In genomic region chr16:74743512-74743911, GRCm38 (mm10) we compare ENCODE assay signal across 29 mouse cellular contexts.
"Had no signal": no experiment of that assay in that cellular context is flagged by ENCODE, and none has a peak within 500 bp of the region (broad histone marks: within the 10 kb centered on the region; RNA-seq: fewer than 3 reads in every experiment).

No protein-coding gene starts in this region.

- H3K4me1 ChIP-seq: hindbrain, embryonic 10.5 days; hindbrain, embryonic 12.5 days; intestine, embryonic 15.5 days; limb, embryonic 10.5 days; limb, embryonic 12.5 days; liver, embryonic 13.5 days; liver, embryonic 15.5 days had no signal

- H3K27me3 ChIP-seq: heart, embryonic 12.5 days; hindbrain, embryonic 12.5 days; intestine, embryonic 15.5 days; kidney, embryonic 15.5 days; limb, embryonic 12.5 days; liver, embryonic 13.5 days; liver, embryonic 15.5 days had no signal

- H3K27ac ChIP-seq: heart, adult 2 months; hindbrain, embryonic 10.5 days; hindbrain, embryonic 12.5 days; hindbrain, embryonic 14.5 days; intestine, embryonic 15.5 days; kidney, embryonic 15.5 days; kidney, postnatal 0 days; left cerebral cortex, adult 2 months; limb, embryonic 10.5 days; limb, embryonic 12.5 days; liver, embryonic 13.5 days; liver, embryonic 15.5 days had no signal

- H3K9ac ChIP-seq: heart, embryonic 12.5 days; hindbrain, embryonic 12.5 days; hindbrain, embryonic 14.5 days; intestine, embryonic 15.5 days; kidney, embryonic 15.5 days; limb, embryonic 12.5 days; liver, embryonic 13.5 days; liver, embryonic 15.5 days; liver, postnatal 0 days had no signal

- H3K4me2 ChIP-seq: heart, embryonic 12.5 days; hindbrain, embryonic 12.5 days; hindbrain, embryonic 14.5 days; intestine, embryonic 15.5 days; kidney, embryonic 15.5 days; limb, embryonic 12.5 days; liver, embryonic 11.5 days; liver, embryonic 13.5 days; liver, embryonic 15.5 days had no signal

- H3K36me3 ChIP-seq: heart, embryonic 12.5 days; hindbrain, embryonic 10.5 days; hindbrain, embryonic 12.5 days; intestine, embryonic 15.5 days; kidney, embryonic 15.5 days; limb, embryonic 10.5 days; limb, embryonic 12.5 days; liver, embryonic 13.5 days; liver, embryonic 15.5 days had no signal

- DNase-seq: gastrocnemius, postnatal 14 days; gastrocnemius, postnatal 36 days; heart, adult 11 months; heart, adult 2 months; heart, postnatal 10 days; heart, postnatal 4 days; kidney, adult 18-20 months; kidney, adult 9 months; kidney, postnatal 14 days; kidney, postnatal 36 days; liver; liver, embryonic 13.5 days; liver, postnatal 0 days; lung, adult 2 months had no signal

- H3K4me3 ChIP-seq: heart, adult 2 months; heart, embryonic 12.5 days; hindbrain, embryonic 10.5 days; hindbrain, embryonic 12.5 days; intestine, embryonic 15.5 days; kidney, embryonic 15.5 days; left cerebral cortex, adult 2 months; limb, embryonic 10.5 days; limb, embryonic 12.5 days; liver, embryonic 13.5 days; liver, embryonic 15.5 days had no signal

- H3K9me3 ChIP-seq: heart, embryonic 12.5 days; hindbrain, embryonic 10.5 days; hindbrain, embryonic 12.5 days; intestine, embryonic 15.5 days; kidney, embryonic 15.5 days; limb, embryonic 10.5 days; limb, embryonic 12.5 days; liver, embryonic 13.5 days; liver, embryonic 15.5 days had no signal

- ATAC-seq: hindbrain, embryonic 16.5 days; inflammation-experienced regulatory T-cells, adult 6 months; intestine, embryonic 15.5 days; intestine, postnatal 0 days; liver, postnatal 0 days had no signal
